Mouse (Mus musculus) MEL (cell line): ENCODE data around the gene Cul5. TPM values are rescaled to one million over a fixed set of nuclear protein-coding genes. Genes with fewer than 3 reads are reported as not detected.

ENCODE experiments used
- DNase-seq: peaks from one replicate; pipeline ENCODE4 v3.0.0; 2011; ENCODE audit warnings: low read depth, low spot score
- H3K27ac ChIP-seq: 2 replicates; pipeline ENCODE4 v1.5.1; 2012; ENCODE audit warnings: low read depth, mild to moderate bottlenecking, control low read depth, low read length, moderate library complexity; ENCODE audit not compliant: control insufficient read depth
- H3K27me3 ChIP-seq, 2 experiments: fragments of 150-350 bp in 1 of 2; sonication (generic) in 1 of 2; 2 replicates each; pipeline ENCODE4 v1.6.1; 2012; ENCODE audit warnings: low read length in 2 of 2, mild to moderate bottlenecking in 2 of 2, improper control_type of control experiment in 1 of 2, moderate library complexity in 1 of 2; ENCODE audit not compliant: insufficient read depth in 2 of 2, control insufficient read depth in 1 of 2
- H3K36me3 ChIP-seq, 2 experiments: 2 replicates each; pipeline ENCODE4 v1.6.1; 2012 to 2014; ENCODE audit warnings: low read length in 2 of 2, improper control_type of control experiment in 1 of 2, inconsistent platforms in 1 of 2, mild to moderate bottlenecking in 1 of 2; ENCODE audit not compliant: insufficient read depth in 2 of 2, control insufficient read depth in 1 of 2
- H3K4me1 ChIP-seq, 2 experiments: fragments of 150-350 bp in 1 of 2; sonication (generic) in 1 of 2; 2 replicates each; pipeline ENCODE4 v1.6.1; 2012; ENCODE audit warnings: low read length in 2 of 2, improper control_type of control experiment in 1 of 2, mild to moderate bottlenecking in 1 of 2; ENCODE audit not compliant: insufficient read depth in 2 of 2, control insufficient read depth in 1 of 2
- H3K4me3 ChIP-seq, 2 experiments: fragments of 150-350 bp in 1 of 2; sonication (generic) in 1 of 2; 2 replicates each; pipeline ENCODE4 v1.5.1; 2012; ENCODE audit warnings: low read depth in 2 of 2, low read length in 2 of 2, mild to moderate bottlenecking in 2 of 2, moderate library complexity in 2 of 2, control low read depth in 1 of 2, improper control_type of control experiment in 1 of 2; ENCODE audit not compliant: control insufficient read depth in 1 of 2, insufficient read depth in 1 of 2
- H3K79me2 ChIP-seq: 2 replicates; pipeline ENCODE4 v1.6.1; 2012; ENCODE audit warnings: mild to moderate bottlenecking, low read length, moderate library complexity; ENCODE audit not compliant: control insufficient read depth, poor library complexity, insufficient read depth
- H3K9ac ChIP-seq: 2 replicates; pipeline ENCODE4 v1.6.1; 2012; ENCODE audit warnings: low read depth, mild to moderate bottlenecking, control low read depth, low read length, moderate library complexity; ENCODE audit not compliant: control insufficient read depth, poor library complexity, severe bottlenecking
- H3K9me3 ChIP-seq: fragments of 150-350 bp; sonication (generic); replicated peaks from 2 replicates; pipeline ENCODE4 v1.6.1; 2012; ENCODE audit warnings: mild to moderate bottlenecking, low read length, improper control_type of control experiment, moderate library complexity; ENCODE audit not compliant: insufficient read depth
- BHLHE40 ChIP-seq: IDR thresholded peaks from 2 replicates; pipeline ENCODE4 v1.6.1; 2012; ENCODE audit warnings: low read depth, mild to moderate bottlenecking, inconsistent platforms, low read length, improper control_type of control experiment, borderline replicate concordance
- CTCF ChIP-seq, 3 experiments: IDR thresholded peaks in 2 of 3; conservative IDR thresholded peaks in 1 of 3; 2 replicates each; pipeline ENCODE4 v1.5.1; 2011 to 2012; ENCODE audit warnings: low read length in 3 of 3, low read depth in 2 of 3, mild to moderate bottlenecking in 2 of 3, improper control_type of control experiment in 1 of 3, inconsistent platforms in 1 of 3, mixed read lengths in 1 of 3, moderate library complexity in 1 of 3; ENCODE audit not compliant: control insufficient read depth in 1 of 3, insufficient read depth in 1 of 3, poor library complexity in 1 of 3, severe bottlenecking in 1 of 3
- E2F4 ChIP-seq: IDR thresholded peaks from 2 replicates; pipeline ENCODE4 v1.6.1; 2011; ENCODE audit warnings: low read depth, low read length, improper control_type of control experiment, borderline replicate concordance
- ELF1 ChIP-seq: IDR thresholded peaks from 2 replicates; pipeline ENCODE4 v1.6.1; 2014; ENCODE audit warnings: low read depth, mild to moderate bottlenecking, inconsistent platforms, low read length, improper control_type of control experiment, moderate library complexity
- ETS1 ChIP-seq: IDR thresholded peaks from 2 replicates; pipeline ENCODE4 v1.6.1; 2012; ENCODE audit warnings: low read depth, mild to moderate bottlenecking, inconsistent platforms, low read length, improper control_type of control experiment, moderate library complexity
- GABPA ChIP-seq: IDR thresholded peaks from 2 replicates; pipeline ENCODE4 v1.6.1; 2012; ENCODE audit warnings: low read depth, mild to moderate bottlenecking, inconsistent platforms, low read length, improper control_type of control experiment, moderate library complexity
- GATA1 ChIP-seq: IDR thresholded peaks from 2 replicates; pipeline ENCODE4 v1.6.1; 2011; ENCODE audit warnings: low read depth, low read length, improper control_type of control experiment
- HCFC1 ChIP-seq: IDR thresholded peaks from 2 replicates; pipeline ENCODE4 v1.6.1; 2012; ENCODE audit warnings: low read depth, mild to moderate bottlenecking, inconsistent platforms, low read length, improper control_type of control experiment, moderate library complexity
- KAT2A ChIP-seq: conservative IDR thresholded peaks from 2 replicates; pipeline ENCODE4 v1.6.1; 2012; ENCODE audit warnings: low read depth, low read length, improper control_type of control experiment, inconsistent platforms
- MAFK ChIP-seq: IDR thresholded peaks from 2 replicates; pipeline ENCODE4 v1.6.1; 2011; ENCODE audit warnings: low read depth, mild to moderate bottlenecking, low read length, improper control_type of control experiment, borderline replicate concordance
- MAZ ChIP-seq: IDR thresholded peaks from 2 replicates; pipeline ENCODE4 v1.6.1; 2012; ENCODE audit warnings: low read depth, mild to moderate bottlenecking, inconsistent platforms, low read length, improper control_type of control experiment
- MXI1 ChIP-seq: IDR thresholded peaks from 2 replicates; pipeline ENCODE4 v1.6.1; 2011; ENCODE audit warnings: mild to moderate bottlenecking, low read depth, low read length, improper control_type of control experiment
- MYC ChIP-seq: IDR thresholded peaks from 2 replicates; pipeline ENCODE4 v1.6.1; 2011; ENCODE audit warnings: low read depth, mild to moderate bottlenecking, low read length, improper control_type of control experiment, moderate library complexity
- NELFE ChIP-seq: IDR thresholded peaks from 2 replicates; pipeline ENCODE4 v1.6.1; 2011; ENCODE audit warnings: low read depth, low read length, improper control_type of control experiment
- NRF1 ChIP-seq: IDR thresholded peaks from 2 replicates; pipeline ENCODE4 v1.6.1; 2014; ENCODE audit warnings: low read depth, mild to moderate bottlenecking, inconsistent platforms, low read length, improper control_type of control experiment, moderate library complexity; ENCODE audit not compliant: poor library complexity, insufficient read depth, severe bottlenecking
- POLR2A ChIP-seq, 2 experiments: IDR thresholded peaks; 2 replicates each; pipeline ENCODE4 v1.6.1; 2011 to 2012; ENCODE audit warnings: low read length in 2 of 2, mild to moderate bottlenecking in 2 of 2, control low read depth in 1 of 2, improper control_type of control experiment in 1 of 2, low read depth in 1 of 2, moderate library complexity in 1 of 2; ENCODE audit not compliant: control insufficient read depth in 1 of 2, insufficient read depth in 1 of 2, poor library complexity in 1 of 2
- POLR2AphosphoS5 ChIP-seq: IDR thresholded peaks from 2 replicates; pipeline ENCODE4 v1.6.1; 2012; ENCODE audit warnings: low read depth, borderline replicate concordance, mild to moderate bottlenecking, inconsistent platforms, low read length, moderate library complexity, mixed read lengths
- RAD21 ChIP-seq: IDR thresholded peaks from 2 replicates; pipeline ENCODE4 v1.6.1; 2011; ENCODE audit warnings: mild to moderate bottlenecking, low read depth, low read length, improper control_type of control experiment
- SIN3A ChIP-seq: IDR thresholded peaks from 2 replicates; pipeline ENCODE4 v1.6.1; 2012; ENCODE audit warnings: low read length, improper control_type of control experiment, inconsistent platforms
- SMC3 ChIP-seq: IDR thresholded peaks from 2 replicates; pipeline ENCODE4 v1.6.1; 2011; ENCODE audit warnings: low read depth, low read length, improper control_type of control experiment
- TAL1 ChIP-seq: IDR thresholded peaks from 2 replicates; pipeline ENCODE4 v1.6.1; 2012; ENCODE audit warnings: mild to moderate bottlenecking, inconsistent platforms, low read length, moderate library complexity, mixed read lengths
- TBP ChIP-seq: IDR thresholded peaks from 2 replicates; pipeline ENCODE4 v1.8.0; 2011; ENCODE audit warnings: low read depth, low read length, improper control_type of control experiment
- TCF12 ChIP-seq: IDR thresholded peaks from 2 replicates; pipeline ENCODE4 v1.6.1; 2014; ENCODE audit warnings: low read depth, mild to moderate bottlenecking, inconsistent platforms, low read length, improper control_type of control experiment, moderate library complexity
- ZC3H11A ChIP-seq: IDR thresholded peaks from 2 replicates; pipeline ENCODE4 v1.6.1; 2012; ENCODE audit warnings: low read depth, mild to moderate bottlenecking, inconsistent platforms, low read length, improper control_type of control experiment
- ZKSCAN1 ChIP-seq: IDR thresholded peaks from 2 replicates; pipeline ENCODE4 v1.6.1; 2012; ENCODE audit warnings: low read depth, mild to moderate bottlenecking, inconsistent platforms, low read length, improper control_type of control experiment, moderate library complexity
- ZMIZ1 ChIP-seq: IDR thresholded peaks from 2 replicates; pipeline ENCODE4 v1.6.1; 2012; ENCODE audit warnings: low read depth, mild to moderate bottlenecking, inconsistent platforms, low read length, improper control_type of control experiment, moderate library complexity
- polyA plus RNA-seq, 2 experiments: library from polyadenylated mRNA; stranded (reverse) in 1 of 2; unstranded in 1 of 2; fragments of >175 nt in 1 of 2; fragments of >200 nt in 1 of 2; gene quantifications; 2 replicates each; pipeline versions ENCODE4 v1.2.1 to v1.2.4; 2012; ENCODE audit warnings: low replicate concordance in 2 of 2, low read depth in 1 of 2; ENCODE audit not compliant: insufficient read length in 2 of 2, insufficient read depth in 1 of 2, missing spikeins in 1 of 2
- total RNA-seq: library from RNA; depleted of rRNA; stranded (reverse); fragments of 300-350 nt; gene quantifications from 2 replicates; pipeline ENCODE4 v1.2.3, GENCODE M21; 2012

The Cul5 gene
- total and polyA plus RNA-seq, 3 experiments, result 24.5 to 32.0 (median 30.7) TPM

GRCm38 (mm10) chr9:53594764-53595163, 75.0 kb downstream of the Cul5 start:
- no peak overlapping the region for H3K9ac ChIP-seq
- no peaks in the 10 kb centered on the region for H3K4me1 ChIP-seq
- H3K36me3 ChIP-seq, result peaks cover 0 to 4% of the 10 kb centered on the region in 2 experiments; a peak in 2 of 4 replicates
- H3K27me3 ChIP-seq, result no peaks in the 10 kb centered on the region
- no peak overlapping the region for H3K27ac ChIP-seq
- no peak overlapping the region for H3K4me3 ChIP-seq
- H3K9me3 ChIP-seq, result no peaks in the 10 kb centered on the region
- 0 out of 2 replicates have a peak, but pooled peaks have one; percentile 32 for TF ChIP-seq SIN3A
- no peak for TF ChIP-seq ZKSCAN1
- TF ChIP-seq MAZ, result no peak
- TF ChIP-seq SMC3, result peak; percentile 67
- TF ChIP-seq MXI1, result peak; percentile 48; the same call in 1 of the 2 replicates
- TF ChIP-seq ELF1, result no peak
- peak; percentile 59 for TF ChIP-seq MYC
- TF ChIP-seq ETS1, result 0 out of 2 replicates have a peak, but pooled peaks have one; percentile 13
- TF ChIP-seq BHLHE40, result no peak
- no peak for TF ChIP-seq KAT2A
- TF ChIP-seq CTCF (IDR thresholded peaks at IDR 0.05 in 2 of 3, conservative IDR thresholded peaks at IDR 0.05 in 1 of 3; ENCODE audit: control insufficient read depth in 1 of 3, insufficient read depth in 1 of 3, low read depth in 2 of 3, low read length in 3 of 3, poor library complexity in 1 of 3, severe bottlenecking in 1 of 3), result peak; percentile 68 to 72 (median 71)
- peak; percentile 44 for TF ChIP-seq RAD21
- TF ChIP-seq TBP, result no peak
- peak; percentile 54; the same call in 1 of the 2 replicates for TF ChIP-seq ZC3H11A
- no peak for TF ChIP-seq NRF1
- DNase-seq, result peak; percentile 84
- H3K79me2 ChIP-seq, result no peaks in the 10 kb centered on the region

- Histone ChIP-seq H3K9ac (no peak overlapping the region), H3K4me1 (no peaks in the 10 kb centered on the region), H3K4me3 (no peak overlapping the region), H3K79me2 (no peaks in the 10 kb centered on the region), H3K27ac (no peak overlapping the region), H3K27me3 (no peaks in the 10 kb centered on the region), H3K9me3 (no peaks in the 10 kb centered on the region), H3K36me3 (peaks cover 0 to 14% of the 10 kb centered on the region in 2 experiments; a peak in 2 of 4 replicates)
- TF ChIP-seq NELFE (no peak), HCFC1 (no peak), POLR2AphosphoS5 (no peak), MAFK (no peak), GABPA (no peak), POLR2A (IDR thresholded peaks at IDR 0.05; ENCODE audit: control insufficient read depth in 1 of 2, insufficient read depth in 1 of 2, low read depth in 1 of 2, low read length in 2 of 2, poor library complexity in 1 of 2) (no peak), TAL1 (no peak), CTCF (IDR thresholded peaks at IDR 0.05 in 2 of 3, conservative IDR thresholded peaks at IDR 0.05 in 1 of 3; ENCODE audit: control insufficient read depth in 1 of 3, insufficient read depth in 1 of 3, low read depth in 2 of 3, low read length in 3 of 3, poor library complexity in 1 of 3, severe bottlenecking in 1 of 3) (no peak), ZKSCAN1 (no peak), ZMIZ1 (no peak), RAD21 (no peak), GATA1 (no peak), BHLHE40 (no peak), TCF12 (no peak), E2F4 (no peak), KAT2A (no peak)
- no peak for DNase-seq
Measured at GRCm38 (mm10) chr9:53581870-53582269, 87.9 kb downstream of the Cul5 start.
